Mouse (Mus musculus): ENCODE results near the gene Foxa3. TPM values are rescaled to one million over a fixed set of nuclear protein-coding genes. Genes with fewer than 3 reads are reported as not detected.

Gene Foxa3
- polyA plus RNA-seq, 1 experiment: 0.13 TPM

GRCm38 (mm10) chr7:19024581-19025255 is 1.4 kb upstream of the Foxa3 start:
- Histone ChIP-seq H3K27ac (ENCODE audit: insufficient read depth, low read depth, low read length) (no peak overlapping the region), H3K27me3 (replicated peaks; ENCODE audit: control insufficient read depth, insufficient read depth, low read length) (no peaks in the 10 kb centered on the region; the same call in 1 of the 2 replicates), H3K4me3 (ENCODE audit: insufficient read depth, low read depth, low read length) (peak overlapping the region; percentile 90), H3K36me3 (ENCODE audit: control insufficient read depth, insufficient read depth, low read length) (no peaks in the 10 kb centered on the region; the same call in 1 of the 2 replicates), H3K4me1 (ENCODE audit: control insufficient read depth, insufficient read depth, low read length) (peaks cover 8% of the 10 kb centered on the region; the same call in 1 of the 2 replicates)
- WGBS: 1% methylated on average over 36 of the region's 36 CpGs
- peak; percentile 25 for DNase-seq
- TF ChIP-seq POLR2A (IDR thresholded peaks at IDR 0.05; ENCODE audit: low read depth, low read length) (no peak), CTCF (conservative IDR thresholded peaks at IDR 0.05; ENCODE audit: insufficient read depth, insufficient read length, low read depth, low read length) (no peak)

- Histone ChIP-seq H3K36me3 (ENCODE audit: control insufficient read depth, insufficient read depth, low read length) (no peaks in the 10 kb centered on the region), H3K4me1 (ENCODE audit: control insufficient read depth, insufficient read depth, low read length) (peaks cover 8% of the 10 kb centered on the region; the same call in 1 of the 2 replicates), H3K27ac (ENCODE audit: insufficient read depth, low read depth, low read length) (no peak within 1 kb of the TSS), H3K27me3 (replicated peaks; ENCODE audit: control insufficient read depth, insufficient read depth, low read length) (no peaks in the 10 kb centered on the region; the same call in 1 of the 2 replicates), H3K4me3 (ENCODE audit: insufficient read depth, low read depth, low read length) (peak within 1 kb of the TSS; percentile 90)
- under 1% methylated on average over 50 of the region's 50 CpGs for WGBS
- no peak for TF ChIP-seq POLR2A (IDR thresholded peaks at IDR 0.05; ENCODE audit: low read depth, low read length)
- TF ChIP-seq CTCF (conservative IDR thresholded peaks at IDR 0.05; ENCODE audit: insufficient read depth, insufficient read length, low read depth, low read length): no peak
- DNase-seq: peak; percentile 98
Measured at GRCm38 (mm10) chr7:19024096-19024506, 763 bp upstream of the Foxa3 start, which contains the start of gene Sympk. Sympk (plus strand) TSS chr7:19024377.

GRCm38 (mm10) chr7:19022189-19022958 is 964 bp downstream of the Foxa3 start:
- no peaks in the 10 kb centered on the region for H3K36me3 ChIP-seq (ENCODE audit: control insufficient read depth, insufficient read depth, low read length)
- no peaks in the 10 kb centered on the region; the same call in 1 of the 2 replicates for H3K27me3 ChIP-seq (replicated peaks; ENCODE audit: control insufficient read depth, insufficient read depth, low read length)
- 52% methylated on average over 18 of the region's 18 CpGs for WGBS
- H3K27ac ChIP-seq (ENCODE audit: insufficient read depth, low read depth, low read length): no peak overlapping the region
- H3K4me1 ChIP-seq (ENCODE audit: control insufficient read depth, insufficient read depth, low read length): peaks cover 8% of the 10 kb centered on the region; the same call in 1 of the 2 replicates
- DNase-seq: no peak
- TF ChIP-seq CTCF (conservative IDR thresholded peaks at IDR 0.05; ENCODE audit: insufficient read depth, insufficient read length, low read depth, low read length) (no peak), POLR2A (IDR thresholded peaks at IDR 0.05; ENCODE audit: low read depth, low read length) (no peak)
- H3K4me3 ChIP-seq (ENCODE audit: insufficient read depth, low read depth, low read length): no peak overlapping the region

- Histone ChIP-seq H3K36me3 (ENCODE audit: control insufficient read depth, insufficient read depth, low read length) (no peaks in the 10 kb centered on the region), H3K4me1 (ENCODE audit: control insufficient read depth, insufficient read depth, low read length) (peaks cover 8% of the 10 kb centered on the region; the same call in 1 of the 2 replicates), H3K27me3 (replicated peaks; ENCODE audit: control insufficient read depth, insufficient read depth, low read length) (no peaks in the 10 kb centered on the region; the same call in 1 of the 2 replicates), H3K4me3 (ENCODE audit: insufficient read depth, low read depth, low read length) (no peak overlapping the region), H3K27ac (ENCODE audit: insufficient read depth, low read depth, low read length) (no peak overlapping the region)
- TF ChIP-seq POLR2A (IDR thresholded peaks at IDR 0.05; ENCODE audit: low read depth, low read length) (no peak), CTCF (conservative IDR thresholded peaks at IDR 0.05; ENCODE audit: insufficient read depth, insufficient read length, low read depth, low read length) (no peak)
- DNase-seq: no peak
- WGBS: 22% methylated on average over 8 of the region's 8 CpGs
Measured at GRCm38 (mm10) chr7:19021048-19021447, 2.3 kb downstream of the Foxa3 start.

- WGBS: 78% methylated on average over 7 of the region's 7 CpGs
- Histone ChIP-seq H3K4me1 (ENCODE audit: control insufficient read depth, insufficient read depth, low read length) (no peaks in the 10 kb centered on the region), H3K27ac (ENCODE audit: insufficient read depth, low read depth, low read length) (no peak overlapping the region), H3K36me3 (ENCODE audit: control insufficient read depth, insufficient read depth, low read length) (no peaks in the 10 kb centered on the region), H3K27me3 (replicated peaks; ENCODE audit: control insufficient read depth, insufficient read depth, low read length) (no peaks in the 10 kb centered on the region), H3K4me3 (ENCODE audit: insufficient read depth, low read depth, low read length) (no peak overlapping the region)
- DNase-seq: no peak
- TF ChIP-seq POLR2A (IDR thresholded peaks at IDR 0.05; ENCODE audit: low read depth, low read length) (no peak), CTCF (conservative IDR thresholded peaks at IDR 0.05; ENCODE audit: insufficient read depth, insufficient read length, low read depth, low read length) (no peak)
Measured at GRCm38 (mm10) chr7:19017909-19018308, 5.4 kb downstream of the Foxa3 start.

GRCm38 (mm10) chr7:19016042-19016441 is 7.3 kb downstream of the Foxa3 start:
- 87% methylated on average over 4 of the region's 4 CpGs for WGBS
- no peak for DNase-seq
- H3K27ac ChIP-seq (ENCODE audit: insufficient read depth, low read depth, low read length): no peak overlapping the region

GRCm38 (mm10) chr7:19014452-19014851 is 8.9 kb downstream of the Foxa3 start:
- no peak overlapping the region for H3K4me3 ChIP-seq (ENCODE audit: insufficient read depth, low read depth, low read length)
- no peak overlapping the region for H3K27ac ChIP-seq (ENCODE audit: insufficient read depth, low read depth, low read length)
- no peak for DNase-seq
- no peaks in the 10 kb centered on the region for H3K4me1 ChIP-seq (ENCODE audit: control insufficient read depth, insufficient read depth, low read length)
- no peaks in the 10 kb centered on the region for H3K27me3 ChIP-seq (replicated peaks; ENCODE audit: control insufficient read depth, insufficient read depth, low read length)
- no peaks in the 10 kb centered on the region for H3K36me3 ChIP-seq (ENCODE audit: control insufficient read depth, insufficient read depth, low read length)
- TF ChIP-seq CTCF (conservative IDR thresholded peaks at IDR 0.05; ENCODE audit: insufficient read depth, insufficient read length, low read depth, low read length) (peak; percentile 12; the same call in 1 of the 2 replicates), POLR2A (IDR thresholded peaks at IDR 0.05; ENCODE audit: low read depth, low read length) (no peak)
- WGBS: 75% methylated on average over 15 of the region's 15 CpGs

More at GRCm38 (mm10) chr7:19016042-19016441, 7.3 kb downstream of the Foxa3 start:
- no peak for TF ChIP-seq CTCF (conservative IDR thresholded peaks at IDR 0.05; ENCODE audit: insufficient read depth, insufficient read length, low read depth, low read length)
- no peak for TF ChIP-seq POLR2A (IDR thresholded peaks at IDR 0.05; ENCODE audit: low read depth, low read length)
- Histone ChIP-seq H3K27me3 (replicated peaks; ENCODE audit: control insufficient read depth, insufficient read depth, low read length) (no peaks in the 10 kb centered on the region), H3K36me3 (ENCODE audit: control insufficient read depth, insufficient read depth, low read length) (no peaks in the 10 kb centered on the region), H3K4me3 (ENCODE audit: insufficient read depth, low read depth, low read length) (no peak overlapping the region), H3K4me1 (ENCODE audit: control insufficient read depth, insufficient read depth, low read length) (no peaks in the 10 kb centered on the region)
